Mouse (Mus musculus): ENCODE measurements around the gene Grid2.

GRCm38 (mm10) chr6:63259764-63260163 lies 4.1 kb downstream of the Grid2 start:
- no peak for TF ChIP-seq TAL1 (IDR thresholded peaks at IDR 0.05; ENCODE audit: low read length)
- no peak for TF ChIP-seq GATA1 (IDR thresholded peaks at IDR 0.05; ENCODE audit: low read length)

Data from erythroblast, embryonic 14.5 days (primary cell).